Mouse (Mus musculus) skeletal muscle tissue, adult 2 months (tissue): ENCODE measurements around the gene Actr6.
"Not testable (repeated sequence)": the region's sequence is repeated elsewhere in the genome, so short reads cannot be mapped to it uniquely, and the experiment has no call there.

Source experiments
- DNase-seq: peaks from one replicate; pipeline ENCODE4 v3.0.0-alpha.2; 2012; ENCODE audit warnings: low read depth, low spot score

The Actr6 gene

DNA sequence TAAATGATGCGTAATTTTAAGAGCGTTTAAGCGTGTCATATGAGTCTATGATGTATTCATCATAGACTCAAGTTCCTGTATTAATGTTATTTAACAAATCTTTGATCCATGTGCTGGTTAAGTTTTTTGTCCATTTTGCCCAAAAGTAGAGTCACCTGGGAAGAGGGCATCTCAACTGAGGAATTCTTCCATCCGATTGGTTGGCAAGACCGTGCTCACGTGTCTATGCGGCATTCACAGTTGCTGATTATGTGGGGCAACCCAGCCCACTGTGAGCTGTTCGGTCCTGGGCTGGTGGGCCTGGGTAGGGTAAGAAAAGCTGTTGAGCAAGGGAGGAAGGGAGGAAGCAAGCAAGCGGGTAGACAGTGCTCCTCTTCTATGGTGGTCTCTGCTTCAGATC is 6.3 kb upstream of the Actr6 start:
- DNase-seq: no peak

DNA sequence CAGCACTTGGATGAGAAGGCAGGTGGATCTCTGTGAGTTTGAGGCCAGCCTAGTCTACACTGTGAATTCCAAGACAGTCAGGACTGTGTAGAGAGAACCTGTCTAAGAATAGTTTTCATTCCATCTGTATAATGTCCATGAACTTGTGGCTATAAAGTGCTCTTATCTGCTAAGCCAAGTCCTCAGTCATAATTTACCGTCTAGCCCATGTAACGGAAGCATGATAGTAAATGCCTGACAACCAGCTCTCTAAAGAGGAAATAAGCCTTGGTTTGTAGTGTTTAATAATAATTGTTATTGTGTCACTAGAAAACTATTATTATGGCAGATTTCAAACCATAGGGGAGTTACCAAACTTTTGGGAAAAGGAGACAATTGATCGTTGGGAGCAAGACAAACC is 5.8 kb upstream of the Actr6 start:
- DNase-seq: no peak

DNA sequence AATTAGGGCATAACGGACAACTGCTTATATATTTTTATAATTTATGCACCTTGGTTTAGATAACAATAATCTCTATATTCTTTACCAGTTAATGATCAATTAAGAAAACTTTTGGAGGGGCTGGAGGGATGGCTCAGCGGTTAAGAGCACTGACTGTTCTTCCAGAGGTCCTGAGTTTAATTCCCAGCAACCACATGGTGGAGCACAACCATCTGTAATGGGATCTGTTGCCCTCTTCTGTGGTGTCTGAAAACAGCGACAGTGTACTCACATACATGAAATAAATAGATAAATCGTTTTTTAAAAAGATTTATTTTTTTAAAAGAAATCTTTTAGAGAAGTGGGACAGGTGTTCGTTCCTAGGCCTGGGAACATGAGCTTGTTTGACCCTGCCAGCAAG is 5.0 kb upstream of the Actr6 start:
- no peak for DNase-seq

DNA sequence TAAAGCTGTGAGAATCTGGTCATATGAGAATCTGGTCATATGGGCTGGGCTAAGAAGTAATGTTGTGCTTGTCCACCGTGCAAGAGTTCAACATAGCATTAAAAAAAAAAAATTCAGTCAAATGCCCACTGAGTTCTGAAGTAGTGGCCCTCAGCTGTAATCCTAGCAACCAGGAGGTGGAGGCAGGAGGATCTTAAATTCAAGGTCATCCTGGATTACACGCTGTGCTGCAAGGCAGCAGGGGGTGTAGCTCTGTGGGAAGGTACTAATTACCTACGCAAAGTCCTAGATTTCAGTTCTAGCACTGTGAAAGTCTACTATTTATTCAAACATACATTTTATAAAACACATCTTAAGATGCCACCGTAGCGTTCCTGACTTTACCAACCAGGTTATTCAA is 754 bp downstream of the Actr6 start:
- DNase-seq: no peak

DNA sequence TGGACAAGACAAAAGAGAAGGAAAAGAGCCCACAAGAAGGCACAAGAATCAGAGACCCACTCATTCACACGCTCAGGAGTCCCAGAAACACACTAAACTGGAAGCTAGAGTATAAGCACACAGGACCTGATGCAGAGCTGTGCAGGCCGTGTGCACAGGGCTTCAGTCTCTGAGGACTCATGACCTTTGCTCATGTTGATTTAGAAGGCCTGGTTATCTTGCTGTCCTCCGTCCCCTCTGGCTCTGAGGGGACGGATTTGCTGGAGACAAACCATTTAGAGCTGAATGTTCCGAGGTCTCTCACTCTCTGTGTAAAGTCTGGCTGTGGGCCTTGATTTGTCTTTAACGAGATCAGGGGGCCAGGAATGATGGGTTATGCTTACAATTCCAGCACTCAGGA is 1.7 kb downstream of the Actr6 start:
- no peak for DNase-seq

DNA sequence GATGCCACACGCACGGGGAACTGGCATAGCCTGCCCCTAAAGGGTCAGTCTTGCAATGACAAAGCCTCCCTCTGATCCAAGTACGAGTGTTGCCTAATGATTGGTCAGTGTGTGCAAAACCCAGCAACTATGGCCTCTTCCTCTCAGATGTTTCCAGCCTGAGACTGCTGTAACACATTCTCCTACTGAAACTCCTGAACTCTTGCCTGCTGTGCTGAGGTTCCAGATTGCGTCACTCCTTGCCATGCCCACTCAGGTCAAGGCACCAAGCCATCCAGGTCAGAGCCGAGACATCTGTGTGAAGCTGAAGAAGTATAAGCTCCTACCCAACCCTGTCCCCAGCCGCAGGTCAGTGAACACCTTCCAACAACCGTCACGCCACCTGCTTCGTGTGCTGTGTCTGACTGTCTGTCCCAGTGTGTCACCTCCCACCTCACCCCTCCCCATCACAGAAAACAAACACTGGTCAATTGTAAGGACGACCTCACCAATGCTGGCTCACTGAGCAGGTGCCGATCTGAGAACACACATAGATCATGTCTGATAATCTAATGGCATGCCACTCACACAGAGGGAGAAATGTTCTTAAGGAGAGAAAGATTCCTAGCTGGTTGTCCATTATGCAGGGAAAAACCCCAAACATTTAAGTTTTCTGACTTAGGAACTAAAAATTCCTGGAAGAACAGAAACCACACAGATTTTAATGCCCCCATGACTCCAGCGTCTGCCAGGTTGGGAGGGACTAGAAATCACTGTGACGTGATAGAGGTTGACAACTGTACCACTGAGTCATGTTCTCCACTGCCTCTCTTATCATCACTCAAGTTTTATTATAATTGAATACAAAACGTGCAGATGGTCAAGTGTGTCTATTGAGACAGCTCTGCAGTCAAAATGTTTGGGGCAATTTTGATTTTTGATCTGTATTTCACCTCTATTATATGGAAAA is 9.6 kb downstream of the Actr6 start:
- peak; percentile 74 for DNase-seq

DNA sequence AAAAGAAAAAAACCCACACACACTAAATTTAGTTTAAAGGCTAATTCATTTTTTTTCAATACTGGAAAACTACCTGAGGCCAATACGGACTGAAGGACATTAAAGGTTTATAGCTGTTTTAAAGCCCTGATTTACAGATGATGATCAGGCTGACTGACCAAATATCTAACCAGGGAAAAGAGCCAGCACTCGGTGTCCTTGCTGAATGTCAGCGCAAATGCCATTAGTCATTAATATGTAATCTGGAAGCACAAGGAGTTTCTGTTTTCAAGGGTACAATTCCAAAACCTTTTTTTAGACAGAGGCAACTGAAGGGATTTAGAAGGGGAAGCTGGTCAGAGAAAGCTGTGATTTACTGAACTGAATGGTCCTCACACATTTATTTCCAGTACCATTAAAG is 11.3 kb downstream of the Actr6 start:
- DNase-seq: peak; percentile 72

DNA sequence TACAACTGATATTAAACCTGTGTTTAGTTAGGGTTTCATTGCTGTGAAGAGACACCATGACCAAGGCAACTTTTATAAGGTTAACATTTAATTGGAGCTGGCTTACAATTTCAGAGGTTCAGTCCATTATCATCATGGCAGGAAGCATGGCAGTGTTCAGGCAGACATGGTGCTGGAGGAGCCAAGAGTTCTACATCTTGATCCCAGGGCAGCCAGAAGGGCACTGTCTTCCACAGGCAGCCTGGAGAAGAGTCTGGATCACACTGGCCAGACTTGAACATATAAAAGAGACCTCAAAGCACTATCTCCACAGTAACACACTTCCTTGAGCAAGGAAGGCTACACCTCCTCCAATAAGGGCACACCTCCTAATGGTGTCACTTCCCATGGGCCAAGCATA is 11.8 kb downstream of the Actr6 start:
- no peak for DNase-seq

DNA sequence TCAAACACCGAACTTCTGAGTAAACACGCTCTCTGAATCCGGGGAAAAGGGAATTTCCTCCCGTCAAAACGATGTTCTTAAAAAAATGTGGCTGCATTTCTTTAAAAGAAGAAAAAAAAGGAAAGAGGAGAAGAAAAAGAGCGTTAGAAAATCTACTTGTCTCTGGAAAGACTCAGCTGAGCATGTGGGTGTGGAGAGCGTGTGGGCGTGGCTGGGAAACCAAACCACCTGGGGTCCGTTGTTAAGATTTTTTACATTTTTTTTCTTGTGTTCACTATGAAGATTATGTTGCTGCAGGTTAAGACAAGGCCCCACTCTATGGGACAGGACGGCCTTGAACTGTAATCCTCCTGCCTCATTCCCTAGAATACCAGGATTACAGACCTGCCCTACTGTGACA is 17.2 kb downstream of the Actr6 start:
- no peak for DNase-seq

DNA sequence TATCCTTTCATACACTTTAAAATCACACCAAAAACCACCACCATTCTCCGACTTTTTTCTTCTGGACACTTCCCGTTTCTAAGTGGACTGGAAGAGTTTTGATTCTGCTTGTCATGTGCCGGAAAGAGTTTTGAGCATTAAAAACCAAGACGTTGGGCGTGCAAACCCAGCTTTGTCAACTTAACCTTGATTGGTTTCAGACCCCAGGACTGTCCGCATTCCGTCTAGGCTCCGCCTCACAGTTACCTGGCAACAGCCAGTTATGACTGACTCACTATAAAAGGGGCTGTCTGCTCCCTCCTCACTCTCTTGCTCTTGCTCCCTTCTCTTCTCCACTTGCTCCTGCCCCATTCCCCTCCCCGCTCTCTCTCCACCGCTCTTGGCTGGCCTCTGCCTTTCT is 23.4 kb downstream of the Actr6 start:
- DNase-seq: no peak

DNA sequence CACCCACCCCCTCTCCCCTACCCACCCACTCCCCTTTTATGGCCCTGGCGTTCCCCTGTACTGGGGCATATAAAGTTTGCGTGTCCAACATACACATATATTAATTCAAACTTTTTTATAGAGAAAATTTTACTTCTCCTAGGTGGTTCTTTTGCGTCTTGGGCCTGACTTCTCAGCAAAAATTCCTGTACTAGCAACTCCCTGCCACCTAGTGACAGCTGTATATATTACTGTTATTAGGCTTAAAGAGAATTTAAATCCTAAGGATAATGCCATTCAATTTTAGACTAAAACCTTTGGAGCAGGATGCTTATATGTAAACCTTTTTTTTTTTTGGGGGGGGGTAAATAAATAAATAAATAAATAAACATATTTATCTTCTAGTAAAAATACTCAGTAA is 24.7 kb downstream of the Actr6 start:
- no peak for DNase-seq

DNA sequence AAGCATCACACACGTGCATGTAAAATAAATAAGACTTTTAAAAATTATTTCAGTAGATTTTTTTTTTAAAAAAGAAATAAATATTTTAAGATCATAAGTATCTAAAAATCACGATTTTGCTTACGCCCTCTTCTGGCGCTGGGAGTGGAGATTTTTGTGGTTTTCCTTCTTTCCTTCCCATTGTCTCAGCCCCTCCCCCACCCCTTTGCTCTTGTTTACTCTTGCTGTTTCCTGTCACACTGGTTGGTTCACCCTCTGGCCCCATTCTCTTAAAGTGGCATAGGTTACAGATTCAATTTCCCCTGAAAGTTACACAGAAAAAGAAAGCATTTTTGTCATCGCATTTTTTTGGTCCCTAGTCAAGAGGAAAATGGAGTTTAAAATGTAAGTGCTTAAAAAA is 29.1 kb downstream of the Actr6 start:
- no peak for DNase-seq

DNA sequence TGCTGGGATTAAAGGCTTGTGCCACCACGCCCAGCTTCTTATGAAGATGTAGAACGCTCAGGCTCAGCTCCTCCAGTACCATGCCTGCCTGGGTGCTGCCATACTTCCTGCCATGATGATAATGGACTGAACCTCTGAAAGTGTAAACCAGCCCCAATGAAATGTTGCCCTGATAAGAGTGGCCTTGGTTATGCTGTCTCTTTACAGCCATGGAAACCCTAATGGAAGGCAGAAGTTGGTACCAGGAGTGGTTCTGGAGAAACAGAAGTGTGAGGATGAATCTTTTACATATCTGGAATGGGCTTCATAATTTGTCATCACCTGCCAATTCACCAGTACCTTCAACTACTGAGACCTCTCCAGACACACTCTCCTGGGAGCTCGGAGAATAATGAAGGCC is 34.1 kb downstream of the Actr6 start:
- DNase-seq: no peak

DNA sequence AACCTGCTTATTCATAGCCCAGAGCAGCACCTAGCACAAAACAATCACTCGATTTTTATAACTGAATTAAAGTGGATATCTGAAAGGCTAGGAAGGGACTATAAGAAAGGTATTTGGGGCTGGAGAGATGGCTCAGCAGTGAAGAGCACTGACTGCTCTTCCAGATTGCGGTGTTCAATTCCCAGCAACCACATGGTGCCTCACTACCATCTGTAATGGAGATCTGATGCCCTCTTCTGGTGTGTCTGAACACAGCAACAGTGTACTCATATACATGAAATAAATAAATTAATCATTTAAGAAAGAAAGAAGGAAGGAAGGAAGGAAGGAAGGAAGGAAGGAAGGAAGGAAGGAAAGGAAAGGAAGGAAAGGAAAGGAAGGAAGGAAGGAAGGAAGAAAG is 35.8 kb downstream of the Actr6 start:
- DNase-seq: not testable (repeated sequence)

DNA sequence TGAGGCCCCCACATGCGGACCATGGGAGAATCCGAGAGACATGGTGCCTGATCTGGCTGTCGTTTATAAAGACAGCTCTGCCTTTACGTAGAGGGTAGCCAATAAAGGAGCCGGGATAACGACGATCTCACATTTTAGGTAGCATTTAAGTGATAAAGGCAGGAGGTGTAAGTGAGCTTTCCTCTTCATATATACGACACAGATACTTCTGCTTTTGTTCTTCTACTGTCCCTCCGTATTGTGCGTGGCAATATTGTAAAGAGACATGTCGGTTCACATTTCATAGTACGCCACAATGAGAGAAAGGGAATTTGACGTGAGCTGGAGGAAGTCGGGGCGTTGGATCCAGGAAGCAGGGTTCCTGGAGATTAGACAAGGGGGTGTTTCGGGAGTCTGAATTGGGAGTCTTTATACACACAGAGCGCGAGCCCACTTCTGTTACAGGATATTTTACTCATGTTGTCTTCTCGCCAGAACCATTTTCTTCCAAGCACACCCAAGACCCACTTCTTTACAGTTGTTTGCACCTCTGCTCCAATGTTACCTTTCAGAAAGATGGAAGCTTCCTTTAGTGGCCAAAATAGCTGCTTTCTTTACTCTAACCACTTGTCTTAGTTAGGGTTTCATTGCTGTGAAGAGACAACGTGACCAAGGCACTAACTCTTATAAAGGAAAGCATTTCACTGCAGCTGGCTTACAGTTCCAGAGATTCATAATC is 36.7 kb downstream of the Actr6 start:
- DNase-seq: no peak

DNA sequence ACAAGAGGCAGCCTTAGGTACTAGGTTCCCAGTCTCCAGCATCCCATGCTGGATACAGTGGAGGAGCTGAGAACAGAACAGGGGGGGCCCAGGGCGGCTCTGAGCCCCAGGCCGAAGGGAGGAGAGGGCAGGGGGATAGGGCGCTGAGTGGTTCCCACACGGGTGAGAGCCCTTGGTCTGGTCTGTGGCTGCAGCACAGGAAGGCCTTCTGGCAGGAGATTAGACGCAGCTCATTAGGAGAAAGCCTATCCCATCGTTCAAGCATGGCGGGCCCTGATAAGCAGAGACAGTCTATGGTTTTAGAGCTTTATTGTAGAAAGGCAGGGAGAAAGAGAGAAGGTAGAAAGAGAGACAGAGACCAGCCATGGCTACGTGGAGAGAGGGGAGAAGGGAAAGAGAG is 42.1 kb downstream of the Actr6 start:
- DNase-seq: no peak

DNA sequence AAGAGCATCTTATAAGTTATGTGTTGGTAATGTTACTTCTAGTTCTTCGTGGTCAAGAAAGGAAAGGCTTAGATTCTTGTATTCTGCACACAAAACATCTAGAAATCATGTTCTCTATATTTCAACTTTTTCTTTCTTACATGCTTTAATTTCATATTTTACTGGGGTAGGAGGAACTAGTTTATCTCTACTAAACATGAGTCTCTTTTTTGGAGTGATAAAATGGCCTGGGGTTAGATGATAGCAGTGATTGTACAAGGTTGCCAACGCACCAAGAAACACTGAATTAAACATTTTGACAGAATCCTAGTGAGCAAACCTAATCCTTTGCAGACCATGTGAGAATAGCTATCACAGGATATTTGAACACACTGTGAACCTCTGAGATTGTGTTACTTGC is 44.6 kb downstream of the Actr6 start:
- DNase-seq: no peak

DNA sequence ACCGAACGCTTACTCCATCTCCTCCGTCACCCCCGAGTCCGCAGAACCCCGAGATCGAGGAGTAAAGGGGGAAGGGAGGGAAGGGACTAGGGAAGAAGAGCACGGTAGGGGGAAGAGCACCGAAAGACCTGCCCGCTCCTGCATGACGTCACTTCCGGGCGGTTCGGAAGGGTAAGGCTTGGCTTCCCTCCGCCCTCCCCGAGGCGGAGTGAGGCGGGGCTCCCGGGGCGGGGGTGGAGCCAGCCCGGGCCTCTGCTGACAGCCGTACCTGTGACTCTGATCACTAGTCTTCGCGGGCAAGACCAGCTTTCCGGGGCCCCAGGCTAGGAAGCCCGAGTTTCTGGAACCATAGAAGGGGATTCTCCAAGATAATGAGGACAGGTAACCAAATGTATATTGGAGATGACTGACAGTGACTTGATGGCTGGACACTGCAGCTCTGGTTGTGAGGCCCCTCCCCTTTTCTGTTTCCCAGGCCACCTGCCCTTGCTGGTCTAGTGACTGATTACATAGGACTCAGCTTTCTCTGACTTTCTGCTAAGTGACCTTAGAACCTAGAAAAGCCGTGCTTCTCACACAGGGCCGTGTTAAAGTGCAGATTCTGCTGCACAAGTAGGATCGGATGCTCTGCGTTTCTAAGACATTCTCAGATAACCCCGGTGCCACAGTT is 45.8 kb downstream of the Actr6 start, which contains the start of gene Scyl2:
Gene Scyl2 (minus strand): TSS at position 147 of the 670 bp plus-strand sequence.
- DNase-seq: peak; percentile 88

DNA sequence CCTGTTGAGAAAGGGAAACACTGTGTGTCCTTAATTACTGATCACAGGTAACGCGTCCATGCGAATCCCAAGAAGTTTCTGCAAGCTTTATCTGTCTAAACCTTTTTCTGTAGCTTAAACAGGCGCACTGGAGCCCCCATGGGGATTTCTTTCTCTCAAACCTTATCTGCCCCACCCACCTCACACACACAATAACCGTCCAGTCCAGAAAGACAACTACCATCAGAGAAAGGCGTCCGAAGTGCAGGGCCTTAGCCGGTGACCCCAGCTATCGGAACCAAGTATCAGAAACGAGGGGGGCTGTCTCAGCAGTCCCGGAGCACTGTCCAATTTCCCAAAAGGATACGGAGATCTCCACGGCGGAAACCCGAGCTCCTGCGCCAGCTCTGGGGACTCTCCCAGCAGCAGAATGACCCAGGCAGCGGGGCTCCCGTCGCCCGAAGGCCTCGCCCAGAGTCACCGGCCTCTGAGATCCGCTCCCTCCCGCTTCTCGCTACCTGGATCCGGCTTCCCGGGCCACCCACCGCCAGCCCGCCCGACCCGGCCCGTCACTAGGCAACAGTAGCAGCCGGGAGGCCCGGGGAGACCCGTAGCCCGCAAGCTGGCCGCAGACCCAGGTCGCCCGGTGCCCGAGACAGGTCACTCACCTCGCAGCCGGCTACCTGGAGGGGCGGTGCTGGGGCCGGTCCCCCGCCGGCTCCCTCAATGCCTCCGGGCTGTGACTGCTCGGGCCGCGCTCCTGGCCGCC is 46.5 kb downstream of the Actr6 start:
- no peak for DNase-seq

DNA sequence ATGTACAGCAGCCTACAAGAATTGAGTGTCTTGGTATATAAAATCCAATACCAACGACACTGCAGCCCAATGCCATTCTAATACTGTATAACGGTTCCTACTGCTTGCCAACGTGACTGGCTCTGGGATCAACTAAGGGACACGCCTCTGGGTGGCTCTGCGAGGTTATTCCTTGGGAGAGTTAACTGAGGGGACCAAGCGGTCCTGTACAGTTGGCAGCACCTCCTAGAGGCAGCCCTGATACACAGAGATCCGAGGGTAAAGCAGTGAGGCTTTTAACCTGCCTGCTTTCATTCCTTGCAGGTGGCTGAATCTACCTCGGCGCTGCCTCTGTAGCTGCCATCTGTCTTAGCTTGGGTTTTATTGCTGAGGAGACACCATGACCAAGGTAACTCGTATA is 49.1 kb downstream of the Actr6 start:
- DNase-seq: no peak

DNA sequence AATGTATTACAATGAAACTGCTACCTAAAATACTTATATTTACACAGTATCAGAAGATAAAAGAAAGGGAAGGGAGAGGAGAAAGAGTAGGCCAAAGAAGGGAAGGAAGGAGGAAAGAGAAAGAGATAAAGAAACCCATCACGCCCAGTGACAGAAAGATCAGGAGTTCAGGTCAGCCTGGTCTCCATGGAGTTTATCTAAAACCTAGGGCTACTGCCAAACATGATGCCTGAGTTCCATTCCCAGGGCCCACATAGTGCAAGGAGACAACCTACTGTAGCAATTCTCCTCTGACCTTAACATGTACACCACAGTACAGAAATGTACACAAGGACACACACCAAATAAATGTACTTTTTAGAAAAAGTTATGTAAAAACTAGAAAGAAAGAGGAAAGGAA is 49.9 kb downstream of the Actr6 start:
- no peak for DNase-seq

DNA sequence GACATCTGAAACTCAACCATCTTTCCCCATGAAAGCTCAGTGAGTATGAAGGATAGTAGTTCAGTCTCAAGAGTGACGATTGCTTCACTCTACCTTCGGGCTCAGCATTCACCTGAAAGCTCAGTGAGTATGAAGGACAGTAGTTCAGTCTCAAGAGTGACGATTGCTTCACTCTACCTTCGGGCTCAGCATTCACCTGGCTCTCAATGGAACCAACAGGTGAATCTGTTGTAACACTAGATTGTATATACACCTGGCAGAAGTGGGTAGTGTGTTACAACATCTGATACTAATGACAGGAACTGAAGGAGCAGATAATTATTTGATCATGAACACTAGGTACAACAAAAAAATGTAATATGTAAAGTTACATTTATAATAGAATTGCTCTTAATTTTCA is 50.4 kb downstream of the Actr6 start:
- DNase-seq: no peak
